Mouse (Mus musculus) kidney, embryonic 16.5 days (tissue): Measurements from ENCODE around the gene Tagln3. TPM values are rescaled to one million over a fixed set of nuclear protein-coding genes. Genes with fewer than 3 reads are reported as not detected.

Source experiments
- ATAC-seq: fragments of 200-750 bp; cut with Nextera tagmentation; 2 replicates; pipeline ENCODE4 v1.8.0; 2017; ENCODE audit warnings: moderate TSS enrichment; ENCODE audit not compliant: low FRiP score, low TSS enrichment
- H3K27ac ChIP-seq: fragments of 300-500 bp; sonication (generic); 2 replicates; pipeline ENCODE4 v1.5.1; 2014; ENCODE audit warnings: low read length
- H3K27me3 ChIP-seq: fragments of 300-500 bp; sonication (generic); 2 replicates; pipeline ENCODE4 v1.6.1; 2014; ENCODE audit warnings: low read length, control low read depth, mixed read lengths; ENCODE audit not compliant: insufficient read depth
- H3K36me3 ChIP-seq: fragments of 300-500 bp; sonication (generic); 2 replicates; pipeline ENCODE4 v1.6.1; 2014; ENCODE audit warnings: low read length, control low read depth, mixed read lengths; ENCODE audit not compliant: insufficient read depth
- H3K4me1 ChIP-seq: fragments of 300-500 bp; sonication (generic); 2 replicates; pipeline ENCODE4 v1.6.1; 2014; ENCODE audit warnings: low read length, control low read depth, mixed read lengths; ENCODE audit not compliant: insufficient read depth
- H3K4me2 ChIP-seq: fragments of 300-500 bp; sonication (generic); replicated peaks from 2 replicates; pipeline ENCODE4 v1.6.1; 2014; ENCODE audit warnings: low read depth, low read length
- H3K4me3 ChIP-seq: fragments of 300-500 bp; sonication (generic); 2 replicates; pipeline ENCODE4 v1.5.1; 2014; ENCODE audit warnings: mild to moderate bottlenecking, low read length
- H3K9ac ChIP-seq: fragments of 300-500 bp; sonication (generic); replicated peaks from 2 replicates; pipeline ENCODE4 v1.6.1; 2014; ENCODE audit warnings: low read length
- H3K9me3 ChIP-seq: fragments of 300-500 bp; sonication (generic); 2 replicates; pipeline ENCODE4 v1.6.1; 2016; ENCODE audit warnings: low read length, control low read depth
- WGBS: fragments of 180-500 bp; shearing (Covaris S2); extraction: QIAGEN DNeasy Blood & Tissue Kit; methylation state at CpG from one replicate; pipeline ENCODE4 v1.1.7; 2014; 5-methylcytosine and 5-hydroxymethylcytosine counted together
- polyA plus RNA-seq: library from polyadenylated mRNA; unstranded; fragments of >200 nt; fragmentation: Nextera tagmentation; extraction: Ambion mirVana; gene quantifications from 2 replicates; pipeline ENCODE4 v1.2.1, GENCODE M21; 2015

Tagln3 gene
- polyA plus RNA-seq: 6.8 and 9.3 TPM in 2 replicates

- H3K4me1 ChIP-seq: peaks cover 12% of the 10 kb centered on the region
- H3K9me3 ChIP-seq: no peaks in the 10 kb centered on the region
- WGBS: under 1% methylated on average over 30 of the region's 30 CpGs
- H3K9ac ChIP-seq: peak within 1 kb of the TSS; percentile 61
- no peak within 1 kb of the TSS for H3K27ac ChIP-seq
- H3K36me3 ChIP-seq: peaks cover 7% of the 10 kb centered on the region; the same call in 1 of the 2 replicates
- peak within 1 kb of the TSS; percentile 60 for H3K4me3 ChIP-seq
- peak; percentile 79 for ATAC-seq
- H3K4me2 ChIP-seq: peak within 1 kb of the TSS; percentile 71
- H3K27me3 ChIP-seq: no peaks in the 10 kb centered on the region
Measured at GRCm38 (mm10) chr16:45724061-45724741, at the start of gene Tagln3. TSS of gene Tagln3 (minus strand) at chr16:45724608.

GRCm38 (mm10) chr16:45770914-45771313 lies 46.5 kb upstream of the Tagln3 start:
- Histone ChIP-seq H3K27me3 (no peaks in the 10 kb centered on the region), H3K36me3 (peaks cover 61% of the 10 kb centered on the region), H3K4me3 (no peak overlapping the region), H3K4me2 (no peak overlapping the region), H3K9me3 (no peaks in the 10 kb centered on the region), H3K9ac (no peak overlapping the region), H3K27ac (no peak overlapping the region), H3K4me1 (peaks cover 22% of the 10 kb centered on the region)
- ATAC-seq: no peak
- 89% methylated on average over 6 of the region's 6 CpGs for WGBS

DNA sequence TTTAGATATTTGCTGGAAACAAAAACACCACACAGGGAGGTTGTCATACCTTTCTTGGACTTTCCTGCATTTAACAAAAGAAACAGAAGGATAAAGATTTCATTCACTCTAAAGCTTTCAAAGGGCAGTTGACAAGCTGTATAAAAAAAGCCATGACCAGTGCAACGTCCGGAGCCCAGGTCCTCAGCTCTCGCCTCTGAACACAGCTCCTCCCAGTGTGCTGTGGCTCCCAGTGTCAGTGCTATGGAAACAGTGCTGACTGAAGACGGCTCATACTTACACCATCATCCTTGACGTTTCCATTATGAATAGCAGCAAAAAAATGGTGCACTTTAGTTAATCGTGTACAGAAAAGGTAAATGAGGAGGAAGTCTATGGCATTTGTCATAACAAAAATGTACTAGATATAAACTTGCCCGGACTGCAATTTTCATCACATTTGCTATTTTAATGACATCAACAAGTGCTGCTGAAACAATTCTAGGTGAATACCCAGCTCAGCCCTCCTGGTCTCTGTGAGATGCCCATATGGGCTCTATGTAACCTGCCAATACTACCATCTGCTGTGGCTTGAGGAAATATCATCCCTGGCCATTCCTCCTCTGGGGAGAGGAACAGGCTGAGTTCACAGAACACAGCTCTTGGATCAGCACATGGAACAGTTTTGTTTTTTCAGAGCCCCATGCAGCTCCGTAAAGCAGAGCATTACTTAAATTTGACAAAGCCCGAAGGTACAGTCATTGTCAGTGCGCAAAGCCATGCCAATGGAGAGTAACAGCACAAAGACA lies 43.6 kb upstream of the Tagln3 start:
- WGBS: 50% methylated on average over 10 of the region's 10 CpGs
- no peak overlapping the region for H3K4me2 ChIP-seq
- no peak overlapping the region for H3K4me3 ChIP-seq
- H3K27ac ChIP-seq: peak overlapping the region; percentile 76
- peaks cover 52% of the 10 kb centered on the region for H3K36me3 ChIP-seq
- peaks cover 28% of the 10 kb centered on the region for H3K4me1 ChIP-seq
- no peak overlapping the region for H3K9ac ChIP-seq
- no peaks in the 10 kb centered on the region for H3K9me3 ChIP-seq
- no peak for ATAC-seq
- H3K27me3 ChIP-seq: no peaks in the 10 kb centered on the region

GRCm38 (mm10) chr16:45767434-45767833 lies 43.0 kb upstream of the Tagln3 start:
- H3K4me1 ChIP-seq: peaks cover 28% of the 10 kb centered on the region
- no peak overlapping the region for H3K9ac ChIP-seq
- no peaks in the 10 kb centered on the region for H3K27me3 ChIP-seq
- H3K36me3 ChIP-seq: peaks cover 55% of the 10 kb centered on the region
- ATAC-seq: no peak
- no peaks in the 10 kb centered on the region for H3K9me3 ChIP-seq
- no peak overlapping the region for H3K4me2 ChIP-seq
- no peak overlapping the region for H3K4me3 ChIP-seq
- H3K27ac ChIP-seq: peak overlapping the region; percentile 76
- 18% methylated on average over 4 of the region's 4 CpGs for WGBS

GRCm38 (mm10) chr16:45765801-45766494 lies 41.5 kb upstream of the Tagln3 start:
- peaks cover 28% of the 10 kb centered on the region for H3K4me1 ChIP-seq
- no peaks in the 10 kb centered on the region for H3K27me3 ChIP-seq
- H3K4me3 ChIP-seq: no peak overlapping the region
- no peaks in the 10 kb centered on the region for H3K9me3 ChIP-seq
- 26% methylated on average over 7 of the region's 7 CpGs for WGBS
- no peak overlapping the region for H3K4me2 ChIP-seq
- H3K27ac ChIP-seq: peak overlapping the region; percentile 68
- no peak overlapping the region for H3K9ac ChIP-seq
- peak; percentile 92 for ATAC-seq
- H3K36me3 ChIP-seq: peaks cover 49% of the 10 kb centered on the region

DNA sequence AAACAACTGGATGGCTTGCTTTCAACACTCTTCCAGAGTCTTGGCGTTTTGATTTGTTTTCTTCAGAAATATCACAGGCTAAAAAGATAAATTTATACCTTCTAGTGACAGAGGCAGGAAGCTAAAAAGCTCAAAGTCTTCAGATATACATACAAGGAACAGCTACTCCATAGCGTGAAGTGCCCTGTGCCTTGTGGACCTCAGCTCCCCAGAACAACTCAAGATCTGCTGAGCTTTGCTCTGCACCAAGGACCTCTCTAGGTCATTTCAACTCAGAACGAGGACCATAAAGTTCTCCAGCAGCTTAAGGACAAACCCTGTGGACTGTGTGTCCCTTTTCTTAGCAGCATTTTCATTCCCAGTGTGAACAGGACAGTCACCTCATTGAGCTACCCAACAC lies 40.7 kb upstream of the Tagln3 start:
- Histone ChIP-seq H3K27me3 (no peaks in the 10 kb centered on the region), H3K27ac (peak overlapping the region; percentile 68), H3K4me3 (no peak overlapping the region), H3K9ac (no peak overlapping the region), H3K4me1 (peaks cover 28% of the 10 kb centered on the region), H3K4me2 (no peak overlapping the region), H3K36me3 (peaks cover 45% of the 10 kb centered on the region), H3K9me3 (no peaks in the 10 kb centered on the region)
- 72% methylated on average over 3 of the region's 3 CpGs for WGBS
- ATAC-seq: no peak

- H3K27me3 ChIP-seq: no peaks in the 10 kb centered on the region
- no peaks in the 10 kb centered on the region for H3K9me3 ChIP-seq
- H3K9ac ChIP-seq: no peak overlapping the region
- peaks cover 20% of the 10 kb centered on the region for H3K4me1 ChIP-seq
- 78% methylated on average over 13 of the region's 13 CpGs for WGBS
- no peak overlapping the region for H3K4me2 ChIP-seq
- no peak overlapping the region for H3K4me3 ChIP-seq
- ATAC-seq: no peak
- H3K27ac ChIP-seq: no peak overlapping the region
- H3K36me3 ChIP-seq: peaks cover 39% of the 10 kb centered on the region
Measured at GRCm38 (mm10) chr16:45762859-45763505, 38.6 kb upstream of the Tagln3 start.

GRCm38 (mm10) chr16:45761425-45761824 lies 37.0 kb upstream of the Tagln3 start:
- Histone ChIP-seq H3K9ac (no peak overlapping the region), H3K27ac (no peak overlapping the region), H3K4me1 (peaks cover 9% of the 10 kb centered on the region; the same call in 1 of the 2 replicates), H3K4me2 (no peak overlapping the region), H3K27me3 (no peaks in the 10 kb centered on the region), H3K4me3 (no peak overlapping the region), H3K36me3 (peaks cover 40% of the 10 kb centered on the region), H3K9me3 (no peaks in the 10 kb centered on the region)
- no peak for ATAC-seq
- 83% methylated on average over 1 of the region's 1 CpGs for WGBS

GRCm38 (mm10) chr16:45758726-45759269 lies 34.4 kb upstream of the Tagln3 start:
- H3K4me3 ChIP-seq: no peak overlapping the region
- H3K4me1 ChIP-seq: no peaks in the 10 kb centered on the region
- H3K4me2 ChIP-seq: no peak overlapping the region
- no peaks in the 10 kb centered on the region for H3K27me3 ChIP-seq
- H3K36me3 ChIP-seq: peaks cover 31% of the 10 kb centered on the region
- H3K9ac ChIP-seq: no peak overlapping the region
- no peak overlapping the region for H3K27ac ChIP-seq
- 68% methylated on average over 9 of the region's 9 CpGs for WGBS
- ATAC-seq: no peak
- no peaks in the 10 kb centered on the region for H3K9me3 ChIP-seq
